Mouse (Mus musculus) right cerebral cortex, postnatal 4 days (tissue): ENCODE measurements around the gene Rsrc1.

Experiments
- DNase-seq: peaks from one replicate; pipeline ENCODE4 v3.0.0-alpha.2; 2022

Rsrc1 gene

DNA sequence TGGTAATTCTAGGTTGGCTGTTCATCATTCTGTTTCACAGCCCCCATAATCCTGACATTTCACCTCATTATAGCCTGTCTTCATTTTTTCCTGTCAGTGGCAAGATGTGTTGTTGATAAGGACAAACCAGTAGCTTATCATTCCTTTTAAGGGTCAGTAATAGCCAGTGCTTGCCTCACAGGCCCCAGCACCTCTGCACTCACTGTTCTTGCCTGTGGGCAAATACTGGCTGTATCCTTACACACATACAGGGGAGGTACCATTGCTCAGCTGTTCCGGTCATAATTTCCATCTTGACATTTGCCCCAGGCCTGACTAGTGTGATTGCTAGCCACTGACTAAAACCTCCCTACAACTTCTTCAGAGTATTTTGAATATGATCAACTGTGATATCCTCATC lies 302.8 kb downstream of the Rsrc1 start:
- DNase-seq, result no peak

GRCm38 (mm10) chr3:67284848-67285247 lies 303.7 kb downstream of the Rsrc1 start:
- peak; percentile 3 for DNase-seq

- DNase-seq, result no peak
These were observed 307.5 kb downstream of the Rsrc1 start for GRCm38 (mm10) chr3:67288664-67289063.

DNA sequence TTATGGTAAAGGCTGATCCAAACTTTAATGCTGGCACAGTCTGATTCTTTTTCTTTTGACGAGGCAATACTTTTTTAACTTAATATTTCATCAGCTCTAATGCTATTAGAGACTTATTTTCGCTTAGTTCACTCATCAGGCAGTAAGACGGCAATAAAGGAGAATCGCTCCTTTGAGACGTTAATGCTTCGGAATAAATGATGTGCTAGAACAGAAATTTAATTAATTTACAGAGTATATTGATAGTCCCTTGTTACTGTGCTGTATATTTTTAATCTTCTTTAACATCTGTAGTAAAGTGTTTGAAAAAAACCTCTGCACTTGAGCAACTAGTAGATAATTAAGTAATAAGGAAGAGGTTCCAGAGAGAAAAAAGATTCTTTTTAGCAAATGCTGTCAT lies 308.3 kb downstream of the Rsrc1 start:
- DNase-seq, result no peak

- DNase-seq, result no peak
These were observed 327.5 kb downstream of the Rsrc1 start for GRCm38 (mm10) chr3:67308725-67309124.

DNA sequence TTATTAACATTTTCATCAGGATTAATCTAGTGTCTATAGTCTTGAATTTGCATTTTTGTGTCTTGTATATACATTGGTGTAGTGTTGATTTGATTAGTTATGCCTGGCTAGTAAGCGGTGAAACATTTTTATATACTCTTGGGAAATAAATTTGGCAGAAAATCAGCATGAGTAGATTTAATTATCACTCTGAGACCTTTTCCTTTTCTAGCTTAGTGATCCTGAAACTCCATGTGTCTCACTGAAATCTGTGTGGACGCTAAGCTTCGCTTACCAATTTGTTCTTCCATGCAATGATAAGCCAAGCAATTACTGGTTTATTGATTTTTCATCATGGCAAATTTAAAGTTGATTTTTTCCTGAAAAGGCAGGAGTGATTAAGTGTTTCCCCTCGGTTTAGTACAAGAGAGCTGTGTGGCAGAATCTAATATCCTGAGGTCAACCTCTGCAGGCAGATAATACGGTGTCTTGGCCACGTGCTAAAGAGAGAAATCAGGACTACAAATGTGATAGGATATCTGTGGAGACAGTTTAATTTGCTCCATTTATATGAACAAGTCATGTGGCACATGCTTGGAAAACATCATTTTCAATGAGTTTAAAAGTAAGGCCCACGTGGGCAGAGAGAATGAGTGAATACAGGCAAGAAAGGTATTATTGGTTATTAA lies 328.6 kb downstream of the Rsrc1 start:
- DNase-seq, result no peak

DNA sequence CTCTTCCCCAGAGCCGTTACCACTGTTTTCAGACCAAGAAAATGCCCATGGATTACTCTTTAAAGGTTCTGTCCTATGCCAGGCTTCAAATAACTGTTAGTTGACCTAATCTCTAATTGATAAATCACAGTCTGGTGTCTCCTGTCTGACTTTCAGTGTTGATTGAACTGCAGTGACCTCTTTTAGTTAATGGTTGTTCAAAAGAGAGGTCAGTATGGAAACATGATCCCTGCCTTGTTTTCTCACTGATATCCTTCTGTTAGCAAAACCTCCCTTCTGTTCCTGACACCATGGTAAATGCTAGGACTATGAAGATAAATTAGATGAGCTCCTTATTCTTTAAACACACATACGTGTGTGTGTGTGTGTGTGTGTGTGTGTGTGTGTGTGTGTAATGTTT lies 330.2 kb downstream of the Rsrc1 start:
- DNase-seq, result no peak

- no peak for DNase-seq
These were observed 341.2 kb downstream of the Rsrc1 start for GRCm38 (mm10) chr3:67322422-67322821.

DNA sequence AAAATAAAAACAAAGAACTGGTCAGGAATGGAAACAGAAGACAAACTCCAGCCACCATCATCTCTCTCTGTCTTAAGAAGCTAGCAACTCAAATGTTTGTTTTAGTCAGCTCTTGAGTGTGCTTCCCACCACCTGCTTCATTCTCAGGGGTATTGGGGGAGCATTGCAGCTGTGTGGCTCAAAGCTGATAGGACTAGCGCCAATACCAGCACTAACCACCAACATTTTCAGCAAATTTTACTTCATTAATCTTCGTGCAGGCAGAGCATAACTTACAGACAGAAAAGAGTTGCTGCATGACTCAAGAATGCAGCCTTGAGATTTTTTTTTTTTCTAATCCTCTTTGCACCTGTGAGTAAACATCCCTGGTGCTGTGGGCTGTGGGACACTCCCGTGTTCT lies 358.4 kb downstream of the Rsrc1 start:
- no peak for DNase-seq

- no peak for DNase-seq
These were observed 359.7 kb downstream of the Rsrc1 start for GRCm38 (mm10) chr3:67340921-67341320.

- DNase-seq, result no peak
These were observed 361.9 kb downstream of the Rsrc1 start for GRCm38 (mm10) chr3:67343004-67343662.

GRCm38 (mm10) chr3:67344599-67344998 lies 363.4 kb downstream of the Rsrc1 start:
- DNase-seq, result peak; percentile 64

GRCm38 (mm10) chr3:67346674-67347073 lies 365.5 kb downstream of the Rsrc1 start:
- no peak for DNase-seq

- no peak for DNase-seq
These were observed 370.4 kb downstream of the Rsrc1 start for GRCm38 (mm10) chr3:67351406-67352127.

DNA sequence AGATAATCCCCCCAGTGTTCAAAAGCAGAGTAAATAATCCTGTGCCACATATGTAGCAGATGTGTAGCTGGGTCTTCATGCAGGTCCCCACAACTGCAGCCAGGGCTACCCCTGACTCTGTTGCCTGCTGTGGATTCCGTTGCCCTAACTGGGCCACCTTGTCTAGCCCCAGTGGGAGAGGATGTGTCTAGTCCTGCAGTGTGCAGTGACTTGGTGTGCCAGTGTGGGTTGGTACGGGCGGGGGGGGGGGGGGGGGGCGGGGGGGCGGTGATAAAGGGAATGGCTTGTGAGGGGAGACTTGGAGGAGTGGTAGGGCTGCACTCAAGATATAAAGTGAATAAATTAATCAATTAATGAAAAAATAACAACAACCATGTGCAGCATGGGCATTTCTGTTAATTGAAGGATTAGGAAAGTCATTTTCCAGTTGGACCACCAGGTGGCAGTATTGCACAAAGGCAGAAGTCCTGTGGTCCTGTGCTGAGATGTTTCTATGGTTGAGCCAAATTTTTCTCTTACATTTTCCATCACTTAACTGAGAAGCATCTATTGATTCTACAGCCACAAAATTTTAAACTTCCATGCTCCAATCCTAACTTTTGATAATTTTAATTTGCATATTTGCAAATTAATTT lies 371.1 kb downstream of the Rsrc1 start:
- peak; percentile 43 for DNase-seq

DNA sequence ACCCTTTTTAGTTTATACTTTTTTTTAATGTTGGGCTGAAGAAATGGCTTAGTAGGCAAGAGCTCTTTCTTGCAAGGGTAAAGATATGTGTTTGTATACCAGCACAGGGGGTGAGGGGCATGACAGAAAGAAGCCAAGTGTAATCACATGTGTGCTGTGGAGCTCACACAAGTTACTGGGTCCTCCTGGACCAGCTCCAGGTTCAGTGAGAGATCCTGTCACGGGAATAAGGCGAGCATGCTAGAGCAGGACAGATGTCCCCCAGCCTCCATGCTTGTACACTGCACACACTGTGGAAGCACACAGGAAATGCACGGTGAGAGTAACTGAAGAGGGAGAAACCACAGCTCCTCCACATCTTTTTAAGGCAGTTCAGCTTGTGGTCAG lies 371.6 kb downstream of the Rsrc1 start:
- DNase-seq, result no peak

GRCm38 (mm10) chr3:67358376-67358775 lies 377.2 kb downstream of the Rsrc1 start:
- no peak for DNase-seq

- no peak for DNase-seq
These were observed 385.1 kb downstream of the Rsrc1 start for GRCm38 (mm10) chr3:67366087-67366892.

GRCm38 (mm10) chr3:67367481-67367880 lies 386.3 kb downstream of the Rsrc1 start:
- DNase-seq, result no peak

DNA sequence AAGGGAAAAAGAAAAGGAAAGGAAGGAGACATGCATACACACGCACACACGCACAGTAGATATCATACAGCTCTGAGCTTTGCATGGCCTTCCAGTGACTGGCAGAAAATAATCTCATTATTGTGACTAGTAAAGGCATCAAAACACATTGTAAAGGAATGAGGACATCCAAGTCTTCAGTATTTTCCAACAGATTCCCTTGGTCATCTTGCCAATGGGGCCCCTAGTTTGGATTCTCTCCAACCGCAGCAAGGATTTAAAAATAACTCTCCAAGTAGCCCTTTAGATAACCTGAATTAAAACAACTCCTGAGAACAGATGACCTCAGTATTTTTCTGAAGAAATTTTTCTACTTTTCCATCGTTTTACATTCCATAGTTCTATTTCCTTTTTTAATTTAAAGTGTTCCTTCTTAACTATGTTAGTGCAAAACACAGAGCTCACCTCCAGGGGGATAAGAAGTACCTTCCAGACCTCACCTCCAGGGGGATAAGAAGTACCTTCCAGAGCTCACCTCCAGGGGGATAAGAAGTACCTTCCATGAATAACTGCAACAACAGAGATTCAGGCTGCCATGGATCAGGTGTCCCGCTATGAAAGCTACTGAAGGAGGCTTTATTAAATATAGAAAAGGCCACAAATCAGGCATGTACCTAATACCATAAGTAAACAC lies 388.4 kb downstream of the Rsrc1 start:
- no peak for DNase-seq

DNA sequence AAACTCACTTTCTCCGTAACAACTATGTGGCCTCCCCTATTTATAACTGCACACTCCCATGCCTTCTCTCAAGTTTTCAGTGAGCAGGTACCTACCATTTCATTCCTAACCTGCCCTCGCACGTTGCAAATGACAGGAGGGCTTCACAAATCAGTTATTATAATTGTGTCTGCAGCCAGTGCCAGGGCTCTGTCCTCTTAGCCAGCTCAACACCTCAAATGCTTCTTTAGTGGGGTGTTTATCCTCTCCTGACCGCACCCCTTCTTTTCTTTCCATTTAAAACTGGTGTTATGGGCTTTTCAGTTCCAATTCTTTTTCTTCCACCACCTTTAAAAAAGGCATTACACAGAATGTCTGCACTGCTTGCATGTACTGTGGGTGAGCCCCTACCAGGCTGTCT lies 391.0 kb downstream of the Rsrc1 start:
- DNase-seq, result no peak

DNA sequence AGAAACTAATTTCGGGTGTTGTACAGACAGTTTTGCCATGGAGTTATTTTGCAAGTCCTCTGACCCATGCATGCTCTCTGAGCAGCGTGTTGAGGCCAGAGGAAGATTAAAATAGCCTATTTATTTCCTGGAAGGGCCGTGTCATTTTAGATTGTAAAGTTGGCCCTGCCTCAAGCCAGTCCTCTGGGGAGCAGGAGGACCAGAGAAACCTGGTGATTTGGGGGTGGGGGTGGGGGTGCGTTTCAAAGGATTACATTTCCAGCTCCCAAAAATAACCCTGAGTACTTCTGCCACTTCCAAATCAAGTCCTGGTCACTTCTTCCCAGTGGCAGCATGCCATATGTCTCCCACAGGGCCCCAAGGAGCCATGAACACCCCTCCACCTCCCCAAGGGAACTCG lies 391.6 kb downstream of the Rsrc1 start:
- DNase-seq, result no peak
